Mouse (Mus musculus) frontal cortex, postnatal 10 days (tissue): ENCODE measurements at regions not wholly inside any gene's neighbourhood (a gene's known extent, or its start where the extent isn't known, plus 50 kb on each side); places are given as distances from the start of the nearest gene placed in this dataset.
A peak's percentile ranks its signal among the peaks of the same experiment; 100 is the strongest.

Experiments
- DNase-seq, 2 experiments: peaks; one replicate each; pipeline ENCODE4 v3.0.0; 2022; ENCODE audit warnings: low spot score in 2 of 2, mixed read lengths in 1 of 2

- no peak for DNase-seq
Measured at GRCm38 (mm10) chr1:66099562-66100444, 75.3 kb upstream of the Map2 start.

GRCm38 (mm10) chr1:66101419-66101818, 73.7 kb upstream of the Map2 start:
- DNase-seq = no peak

GRCm38 (mm10) chr1:66104493-66104892, 70.6 kb upstream of the Map2 start:
- DNase-seq = no peak

GRCm38 (mm10) chr1:66105206-66105605, 69.9 kb upstream of the Map2 start:
- DNase-seq = no peak

GRCm38 (mm10) chr1:66108051-66108450, 67.0 kb upstream of the Map2 start:
- peak in 1 of 2 experiments; percentile 9 for DNase-seq

GRCm38 (mm10) chr1:66113916-66114315, 61.2 kb upstream of the Map2 start:
- DNase-seq = no peak

GRCm38 (mm10) chr1:66115330-66115729, 59.7 kb upstream of the Map2 start:
- DNase-seq = peak; percentile 8
